Mouse (Mus musculus) stomach, embryonic 16.5 days (tissue): ENCODE measurements around the gene Rcbtb2. TPM values are rescaled to one million over a fixed set of nuclear protein-coding genes. Genes with fewer than 3 reads are reported as not detected.

Source experiments
- ATAC-seq: fragments of 200-750 bp; cut with Nextera tagmentation; 2 replicates; pipeline ENCODE4 v1.8.0; 2017; ENCODE audit warnings: moderate number of reproducible peaks, moderate TSS enrichment; ENCODE audit not compliant: insufficient read depth, low FRiP score
- H3K27ac ChIP-seq: fragments of 300-500 bp; sonication (generic); 2 replicates; pipeline ENCODE4 v1.5.1; 2014; ENCODE audit warnings: low read length
- H3K27me3 ChIP-seq: fragments of 300-500 bp; sonication (generic); 2 replicates; pipeline ENCODE4 v1.6.1; 2014; ENCODE audit warnings: low read length, control low read depth, mixed read lengths; ENCODE audit not compliant: control insufficient read depth, insufficient read depth
- H3K36me3 ChIP-seq: fragments of 300-500 bp; sonication (generic); 2 replicates; pipeline ENCODE4 v1.6.1; 2014; ENCODE audit warnings: low read length; ENCODE audit not compliant: control insufficient read depth, insufficient read depth
- H3K4me1 ChIP-seq: fragments of 300-500 bp; sonication (generic); 2 replicates; pipeline ENCODE4 v1.6.1; 2014; ENCODE audit warnings: low read length, control low read depth, mixed read lengths; ENCODE audit not compliant: control insufficient read depth, insufficient read depth
- H3K4me2 ChIP-seq: fragments of 300-500 bp; sonication (generic); 2 replicates; pipeline ENCODE4 v1.6.1; 2014; ENCODE audit warnings: low read depth, low read length, mixed read lengths
- H3K4me3 ChIP-seq: fragments of 300-500 bp; sonication (generic); replicated peaks from 2 replicates; pipeline ENCODE4 v1.5.1; 2014; ENCODE audit warnings: mild to moderate bottlenecking, low read length
- H3K9ac ChIP-seq: fragments of 300-500 bp; sonication (generic); 2 replicates; pipeline ENCODE4 v1.6.1; 2014; ENCODE audit warnings: low read length
- H3K9me3 ChIP-seq: fragments of 300-500 bp; sonication (generic); replicated peaks from 2 replicates; pipeline ENCODE4 v1.6.1; 2016; ENCODE audit warnings: low read length, control low read depth; ENCODE audit not compliant: control insufficient read depth
- WGBS: fragments of 180-500 bp; shearing (Covaris S2); extraction: QIAGEN DNeasy Blood & Tissue Kit; methylation state at CpG from one replicate; pipeline ENCODE4 v1.1.7; 2014; 5-methylcytosine and 5-hydroxymethylcytosine counted together
- polyA plus RNA-seq: library from polyadenylated mRNA; unstranded; fragments of >200 nt; fragmentation: Nextera tagmentation; extraction: Ambion mirVana; gene quantifications from 2 replicates; pipeline ENCODE4 v1.2.1, GENCODE M21; 2015

Rcbtb2 gene
- polyA plus RNA-seq, 1 experiment from 2014 or later, result 69.4 TPM

DNA sequence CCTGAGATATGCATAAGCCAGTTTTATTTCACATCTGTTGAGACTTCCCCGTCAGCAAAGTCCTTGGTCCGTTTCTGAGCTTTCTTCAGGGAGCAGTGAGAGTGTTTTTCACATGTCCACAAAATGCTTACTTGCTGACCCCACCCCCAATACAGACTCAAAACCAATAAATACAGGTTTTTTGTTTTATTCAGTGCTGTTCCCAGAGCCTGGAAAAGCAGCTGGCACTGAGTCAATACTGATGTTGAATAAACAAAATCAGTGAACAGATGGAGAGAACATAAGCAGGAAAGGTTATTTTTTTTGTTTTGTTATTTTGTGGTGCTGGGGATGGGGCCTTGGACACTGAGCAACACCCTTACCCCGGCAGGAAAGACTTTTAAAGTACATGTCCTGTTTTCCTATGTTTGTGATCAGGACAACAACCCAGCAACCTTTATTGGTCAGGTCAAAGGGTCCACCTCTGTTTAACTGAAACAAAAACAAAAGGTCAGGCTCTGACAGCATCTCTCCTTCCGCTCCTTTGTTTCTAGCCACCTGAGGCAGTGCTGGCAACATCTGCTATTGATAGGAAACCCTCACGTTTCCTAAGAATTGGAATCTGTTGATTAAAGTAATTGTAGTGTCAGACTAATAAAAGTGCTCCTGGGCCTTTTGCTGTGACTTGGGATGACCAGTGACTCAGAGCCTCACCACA lies 108.6 kb downstream of the Rcbtb2 start:
- peak overlapping the region; percentile 12; the same call in 1 of the 2 replicates for H3K27ac ChIP-seq
- H3K4me3 ChIP-seq, result no peak overlapping the region

DNA sequence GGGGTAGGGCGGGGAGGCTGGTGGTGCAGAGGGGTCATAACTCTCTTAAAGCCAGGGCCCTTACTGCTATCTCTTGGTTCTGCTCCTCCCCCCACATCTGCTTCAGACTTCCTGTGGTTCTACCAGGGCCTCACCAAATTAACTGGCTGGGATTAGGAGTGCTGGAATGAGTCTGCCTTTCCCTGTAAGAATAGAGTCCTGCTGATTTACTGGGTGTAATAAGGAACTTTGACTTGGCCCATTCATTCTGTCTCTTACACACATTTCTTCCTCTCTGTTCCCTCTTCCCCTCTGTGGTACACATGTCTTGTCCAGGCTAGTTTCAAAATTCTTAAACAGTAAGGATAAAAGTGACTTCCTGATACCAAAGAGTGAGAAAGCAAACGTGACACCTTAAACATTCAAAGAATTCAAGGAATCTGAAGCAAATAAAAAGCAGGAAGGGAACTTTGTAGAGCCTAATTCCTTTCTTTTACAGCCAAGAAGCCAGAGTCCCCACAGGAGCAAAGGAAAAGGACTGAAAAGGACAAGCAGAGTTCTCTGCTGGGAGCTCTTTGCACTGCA lies 111.7 kb downstream of the Rcbtb2 start:
- WGBS, result 26% methylated on average over 2 of the region's 2 CpGs
- H3K27me3 ChIP-seq, result no peaks in the 10 kb centered on the region
- 0 out of 2 replicates have a peak overlapping the region, but pooled peaks have one; percentile 3 for H3K9ac ChIP-seq
- H3K36me3 ChIP-seq, result no peaks in the 10 kb centered on the region
- no peak overlapping the region for H3K4me3 ChIP-seq
- peak overlapping the region; percentile 70 for H3K27ac ChIP-seq
- peaks cover 22% of the 10 kb centered on the region for H3K4me1 ChIP-seq
- no peak overlapping the region for H3K4me2 ChIP-seq
- H3K9me3 ChIP-seq, result no peaks in the 10 kb centered on the region
- ATAC-seq, result 0 out of 2 replicates have a peak, but pooled peaks have one; percentile 9

More for the DNA sequence above, 108.6 kb downstream of the Rcbtb2 start:
- Histone ChIP-seq H3K9me3 (no peaks in the 10 kb centered on the region), H3K36me3 (no peaks in the 10 kb centered on the region), H3K4me1 (peaks cover 33% of the 10 kb centered on the region), H3K4me2 (no peak overlapping the region), H3K27me3 (no peaks in the 10 kb centered on the region), H3K9ac (no peak overlapping the region)
- no peak for ATAC-seq
- 32% methylated on average over 5 of the region's 5 CpGs for WGBS

DNA sequence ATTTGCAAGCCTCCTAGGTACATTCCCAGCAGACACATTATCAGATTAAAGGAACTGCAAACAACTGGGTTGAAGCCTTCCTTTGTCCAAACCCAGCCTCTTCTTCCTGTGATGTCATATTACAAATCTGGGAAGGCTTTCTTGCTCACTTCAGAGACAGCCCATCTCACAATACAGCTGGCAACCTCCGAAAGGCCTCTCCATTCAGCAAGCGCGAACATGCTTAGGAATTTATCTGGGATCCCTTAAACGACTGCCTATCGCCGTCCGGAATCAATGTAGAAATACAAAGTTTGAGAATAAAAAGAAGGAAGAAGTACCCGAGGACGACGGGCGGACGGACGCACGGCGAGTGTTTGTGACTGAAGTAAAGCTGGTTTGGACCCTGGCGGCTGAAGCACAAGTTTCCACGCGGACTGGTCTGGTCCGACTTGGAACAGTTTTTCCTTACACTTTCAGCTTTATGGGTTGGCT lies 115.0 kb downstream of the Rcbtb2 start, which contains the start of gene Lpar6:
Gene Lpar6, plus strand, starts transcription at position 48 of the 474 bp plus-strand sequence.
- peak; percentile 90 for ATAC-seq
- H3K4me2 ChIP-seq, result peak within 1 kb of the TSS; percentile 62
- no peaks in the 10 kb centered on the region for H3K27me3 ChIP-seq
- no peaks in the 10 kb centered on the region for H3K9me3 ChIP-seq
- under 1% methylated on average over 19 of the region's 19 CpGs for WGBS
- no peaks in the 10 kb centered on the region for H3K36me3 ChIP-seq
- peak within 1 kb of the TSS; percentile 63 for H3K4me3 ChIP-seq
- H3K4me1 ChIP-seq, result peaks cover 18% of the 10 kb centered on the region
- H3K27ac ChIP-seq, result peak within 1 kb of the TSS; percentile 98
- H3K9ac ChIP-seq, result peak within 1 kb of the TSS; percentile 79

DNA sequence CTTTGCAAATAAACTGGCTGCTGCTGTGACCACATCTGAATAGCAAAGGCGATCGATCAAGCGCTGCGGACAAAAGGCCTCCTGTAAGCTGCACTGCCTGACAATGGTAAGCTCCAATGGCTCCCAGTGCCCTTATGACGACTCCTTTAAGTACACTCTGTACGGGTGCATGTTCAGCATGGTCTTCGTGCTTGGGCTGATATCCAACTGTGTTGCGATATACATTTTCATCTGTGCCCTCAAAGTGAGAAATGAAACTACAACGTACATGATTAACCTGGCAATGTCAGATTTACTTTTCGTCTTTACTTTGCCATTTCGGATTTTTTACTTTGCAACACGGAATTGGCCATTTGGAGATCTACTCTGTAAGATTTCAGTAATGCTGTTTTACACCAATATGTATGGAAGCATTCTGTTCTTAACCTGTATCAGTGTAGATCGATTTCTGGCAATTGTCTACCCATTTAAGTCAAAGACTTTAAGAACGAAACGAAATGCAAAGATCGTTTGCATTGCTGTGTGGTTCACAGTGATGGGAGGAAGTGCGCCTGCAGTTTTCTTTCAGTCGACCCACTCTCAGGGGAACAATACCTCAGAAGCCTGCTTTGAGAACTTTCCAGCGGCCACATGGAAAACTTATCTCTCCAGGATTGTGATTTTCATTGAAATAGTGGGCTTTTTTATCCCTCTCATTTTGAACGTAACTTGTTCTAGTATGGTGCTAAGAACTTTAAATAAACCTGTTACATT lies 115.8 kb downstream of the Rcbtb2 start:
- Histone ChIP-seq H3K4me1 (peaks cover 18% of the 10 kb centered on the region), H3K27me3 (no peaks in the 10 kb centered on the region), H3K9ac (peak overlapping the region; percentile 79), H3K4me2 (peak overlapping the region; percentile 62), H3K9me3 (no peaks in the 10 kb centered on the region), H3K36me3 (no peaks in the 10 kb centered on the region), H3K4me3 (peak overlapping the region; percentile 63), H3K27ac (peak overlapping the region; percentile 98)
- WGBS, result under 1% methylated on average over 20 of the region's 20 CpGs
- ATAC-seq, result peak; percentile 87

DNA sequence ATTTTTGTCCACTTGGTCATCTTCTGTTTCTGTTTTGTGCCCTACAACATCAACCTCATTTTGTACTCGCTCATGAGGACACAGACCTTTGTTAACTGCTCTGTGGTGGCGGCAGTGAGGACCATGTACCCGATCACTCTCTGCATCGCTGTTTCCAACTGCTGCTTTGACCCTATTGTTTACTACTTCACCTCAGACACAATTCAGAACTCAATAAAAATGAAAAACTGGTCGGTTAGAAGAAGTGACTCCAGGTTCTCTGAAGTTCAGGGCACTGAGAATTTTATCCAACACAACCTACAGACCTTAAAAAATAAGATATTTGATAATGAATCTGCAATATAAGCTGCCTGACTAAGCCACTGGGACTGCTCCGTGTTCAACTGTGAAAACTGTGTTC lies 116.5 kb downstream of the Rcbtb2 start:
- Histone ChIP-seq H3K36me3 (no peaks in the 10 kb centered on the region), H3K27me3 (no peaks in the 10 kb centered on the region), H3K4me3 (peak overlapping the region; percentile 63), H3K9ac (peak overlapping the region; percentile 79), H3K9me3 (no peaks in the 10 kb centered on the region), H3K4me2 (peak overlapping the region; percentile 62), H3K27ac (peak overlapping the region; percentile 98), H3K4me1 (peaks cover 15% of the 10 kb centered on the region)
- ATAC-seq, result no peak
- WGBS, result under 1% methylated on average over 6 of the region's 6 CpGs

DNA sequence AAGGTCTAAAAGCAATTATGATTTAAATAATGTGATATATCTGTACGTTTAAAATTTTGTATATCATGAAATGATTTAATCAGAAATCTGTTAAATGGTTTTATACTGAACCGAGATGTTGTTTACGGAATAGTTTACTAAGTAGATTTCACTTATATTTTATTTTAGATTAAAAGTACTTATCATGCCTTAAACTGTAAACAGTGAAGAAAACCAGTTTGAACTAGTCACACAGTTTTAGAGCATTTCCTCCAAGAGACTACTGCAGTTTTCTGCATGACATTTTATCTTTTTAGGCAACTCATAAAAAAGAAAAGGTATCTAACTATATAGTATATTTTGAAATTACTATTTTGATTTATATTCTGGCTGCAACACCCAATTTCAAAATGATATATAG lies 117.0 kb downstream of the Rcbtb2 start:
- H3K9me3 ChIP-seq, result no peaks in the 10 kb centered on the region
- H3K27ac ChIP-seq, result no peak overlapping the region
- no peak overlapping the region for H3K4me2 ChIP-seq
- peaks cover 9% of the 10 kb centered on the region; the same call in 1 of the 2 replicates for H3K4me1 ChIP-seq
- ATAC-seq, result no peak
- no peak overlapping the region for H3K4me3 ChIP-seq
- 22% methylated on average over 3 of the region's 3 CpGs for WGBS
- H3K27me3 ChIP-seq, result no peaks in the 10 kb centered on the region
- H3K9ac ChIP-seq, result no peak overlapping the region
- H3K36me3 ChIP-seq, result no peaks in the 10 kb centered on the region

DNA sequence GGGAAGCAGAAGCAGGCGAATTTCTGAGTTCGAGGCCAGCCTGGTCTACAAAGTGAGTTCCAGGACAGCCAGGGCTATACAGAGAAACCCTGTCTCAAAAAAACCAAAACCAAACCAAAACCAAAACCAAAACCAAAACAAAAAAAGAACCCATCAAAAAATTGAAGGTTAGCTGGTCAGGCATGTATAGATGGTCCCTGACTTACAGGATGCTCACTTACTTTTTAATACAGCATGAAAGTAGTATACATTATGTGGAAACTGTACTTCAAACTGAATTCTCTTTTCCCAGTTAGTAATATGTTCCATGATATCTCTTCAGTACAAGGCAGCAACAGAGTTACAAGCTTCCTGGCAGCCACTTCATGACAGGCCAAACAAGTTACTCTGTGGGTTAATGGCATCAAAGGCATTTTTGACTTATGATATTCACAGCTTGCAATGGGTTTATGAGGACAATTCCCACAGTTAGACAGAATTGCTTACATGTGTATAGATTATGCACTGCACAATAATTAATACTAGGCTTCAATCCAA lies 121.3 kb downstream of the Rcbtb2 start:
- Histone ChIP-seq H3K4me1 (no peaks in the 10 kb centered on the region), H3K9me3 (no peaks in the 10 kb centered on the region), H3K4me3 (no peak overlapping the region), H3K36me3 (no peaks in the 10 kb centered on the region), H3K27ac (no peak overlapping the region), H3K27me3 (no peaks in the 10 kb centered on the region), H3K4me2 (no peak overlapping the region), H3K9ac (no peak overlapping the region)
- ATAC-seq, result no peak
- 94% methylated on average over 2 of the region's 2 CpGs for WGBS

DNA sequence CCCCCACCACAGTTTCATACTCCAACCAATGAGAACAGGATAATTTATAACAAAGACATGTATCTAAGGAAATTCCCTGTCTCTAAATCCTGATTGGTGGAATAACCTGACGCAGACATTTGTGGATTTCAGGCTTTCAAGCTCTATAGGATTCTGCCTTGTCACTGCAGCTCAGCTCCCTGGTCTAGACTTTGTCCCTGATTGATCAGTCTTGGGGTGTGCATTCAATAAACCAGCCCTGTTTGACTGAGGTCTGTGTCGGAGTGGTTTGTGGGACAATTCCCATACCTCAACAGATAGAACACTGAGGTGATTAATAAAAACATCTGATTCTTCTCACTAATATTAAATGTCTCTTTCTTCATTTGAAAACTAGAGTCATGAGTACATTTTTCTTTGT lies 127.2 kb downstream of the Rcbtb2 start:
- Histone ChIP-seq H3K36me3 (no peaks in the 10 kb centered on the region), H3K9ac (no peak overlapping the region), H3K4me1 (0 out of 2 replicates have a peak, but pooled peaks cover 3% of the 10 kb centered on the region), H3K9me3 (no peaks in the 10 kb centered on the region), H3K27ac (no peak overlapping the region), H3K27me3 (no peaks in the 10 kb centered on the region), H3K4me3 (no peak overlapping the region), H3K4me2 (no peak overlapping the region)
- ATAC-seq, result no peak
- 95% methylated on average over 2 of the region's 2 CpGs for WGBS
